Mouse (Mus musculus) limb, embryonic 10.5 days (tissue): ENCODE measurements around the gene Zmym5. TPM values are rescaled to one million over a fixed set of nuclear protein-coding genes. Genes with fewer than 3 reads are reported as not detected.

Experiments
- DNase-seq: peaks from one replicate; pipeline ENCODE4 v3.0.0-alpha.2; 2017; ENCODE audit warnings: low spot score
- H3K27ac ChIP-seq: fragments of 300-500 bp; sonication (generic); 2 replicates; pipeline ENCODE4 v1.5.1; 2016; ENCODE audit warnings: mild to moderate bottlenecking
- H3K27me3 ChIP-seq: fragments of 300-500 bp; sonication (generic); 2 replicates; pipeline ENCODE4 v1.6.1; 2016; ENCODE audit warnings: low read depth, mild to moderate bottlenecking; ENCODE audit not compliant: poor library complexity, severe bottlenecking
- H3K36me3 ChIP-seq: fragments of 300-500 bp; sonication (generic); 2 replicates; pipeline ENCODE4 v1.6.1; 2016; ENCODE audit warnings: mild to moderate bottlenecking, moderate library complexity
- H3K4me1 ChIP-seq: fragments of 300-500 bp; sonication (generic); 2 replicates; pipeline ENCODE4 v1.6.1; 2016
- H3K4me3 ChIP-seq: fragments of 300-500 bp; sonication (generic); 2 replicates; pipeline ENCODE4 v1.5.1; 2016; ENCODE audit warnings: mild to moderate bottlenecking, moderate library complexity
- H3K9me3 ChIP-seq: fragments of 300-500 bp; sonication (generic); replicated peaks from 2 replicates; pipeline ENCODE4 v1.6.1; 2016; ENCODE audit warnings: mild to moderate bottlenecking
- WGBS: fragments of 180-500 bp; shearing (Covaris S2); methylation state at CpG from one replicate; pipeline ENCODE4 v1.1.7; 2016; 5-methylcytosine and 5-hydroxymethylcytosine counted together
- polyA plus RNA-seq: library from polyadenylated mRNA; unstranded; fragments of >200 nt; fragmentation: Nextera tagmentation; extraction: Ambion mirVana; gene quantifications from 2 replicates; pipeline ENCODE4 v1.2.1, GENCODE M21; 2016

Gene Zmym5
- polyA plus RNA-seq, 1 experiment from 2014 or later: 27.9 TPM

DNA sequence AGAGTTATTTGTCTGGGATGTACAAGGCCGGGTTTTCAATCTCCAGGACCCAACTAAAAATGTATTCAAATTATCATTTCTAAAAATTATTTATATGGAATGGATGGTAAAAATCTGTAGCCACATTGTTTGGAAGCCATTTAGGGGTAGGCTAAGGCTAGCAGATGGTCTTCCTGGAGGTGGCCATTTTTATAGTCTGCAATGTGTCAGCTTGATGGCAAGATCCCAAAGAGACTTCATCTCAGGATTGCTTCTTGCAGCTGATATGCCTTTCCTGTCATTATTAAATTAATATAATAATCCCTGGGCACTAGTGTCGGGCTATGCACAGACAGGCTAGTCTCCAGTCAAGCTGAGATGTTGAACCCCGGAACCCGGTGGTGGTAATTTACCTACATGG lies 60.2 kb downstream of the Zmym5 start:
- WGBS: 96% methylated on average over 4 of the region's 4 CpGs
- DNase-seq: no peak
- Histone ChIP-seq H3K27me3 (no peaks in the 10 kb centered on the region), H3K4me3 (no peak overlapping the region), H3K9me3 (no peaks in the 10 kb centered on the region), H3K27ac (no peak overlapping the region), H3K4me1 (no peaks in the 10 kb centered on the region), H3K36me3 (peaks cover 88% of the 10 kb centered on the region)

Other genes with a start within 250 kb of the Zmym5 start
- 16.8 and 21.2 TPM in 2 replicates for gene Cenpj, start 236.3 kb downstream of the Zmym5 start, polyA plus RNA-seq
- gene Parp4, start 236.1 kb downstream of the Zmym5 start, polyA plus RNA-seq: 1.2 and 1.5 TPM in 2 replicates
- 29.3 and 41.7 TPM in 2 replicates for gene Mphosph8, start 143.5 kb downstream of the Zmym5 start, polyA plus RNA-seq
- 37.0 and 42.6 TPM in 2 replicates for gene Pspc1, start 33.4 kb downstream of the Zmym5 start, polyA plus RNA-seq
- 49.9 and 66.7 TPM in 2 replicates for gene Zmym2, start 74.9 kb upstream of the Zmym5 start, polyA plus RNA-seq
- gene Gja3, start 246.4 kb upstream of the Zmym5 start, polyA plus RNA-seq: 15.7 and 18.4 TPM in 2 replicates